Mouse (Mus musculus) embryo, embryonic 10.5 days (tissue): ENCODE measurements around the gene Taok3.

Source experiments
- DNase-seq: peaks from one replicate; pipeline ENCODE4 v3.0.0-alpha.2; 2015; ENCODE audit warnings: low spot score

The Taok3 gene

DNA sequence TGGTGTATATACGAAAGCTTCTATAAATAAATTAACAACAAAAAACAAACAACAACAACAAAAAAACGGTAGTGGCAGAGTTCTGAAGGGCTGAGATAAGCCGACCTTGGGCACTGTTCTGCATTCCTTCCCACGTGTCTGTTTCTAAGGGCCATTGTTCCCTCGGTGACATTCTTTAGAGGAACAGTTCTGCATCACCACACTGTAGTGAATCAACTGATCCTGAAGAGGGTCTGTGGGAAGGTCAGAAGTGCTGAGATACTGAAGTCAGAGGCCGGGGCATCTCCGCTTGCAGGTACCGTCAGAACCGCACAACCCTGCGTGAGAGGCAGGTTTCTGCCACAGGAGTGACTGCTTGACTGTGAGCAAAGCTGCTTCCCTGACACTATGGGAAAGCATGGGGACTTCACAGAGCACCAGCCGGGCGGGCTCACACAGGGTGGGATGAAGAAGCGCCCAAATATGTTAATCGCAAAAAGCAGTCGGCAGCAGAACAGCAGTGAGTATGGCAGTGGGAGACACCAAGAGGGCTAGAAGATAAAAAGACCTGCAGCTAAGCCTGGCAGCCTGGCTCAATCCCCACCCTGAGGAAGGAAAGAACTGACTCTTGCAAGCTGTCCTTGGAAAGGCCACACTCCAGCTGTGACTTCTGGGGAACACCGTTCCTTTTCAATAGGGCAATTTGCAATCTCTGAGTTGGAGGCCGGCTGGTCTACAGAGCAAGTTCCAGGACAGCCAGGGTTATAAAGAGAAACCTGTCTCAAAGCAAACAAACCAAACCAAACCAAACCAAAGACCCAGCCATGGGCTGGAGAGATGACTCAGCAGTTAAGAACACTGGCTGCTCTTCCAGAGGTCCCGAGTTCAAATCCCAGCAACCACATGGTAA, 184.0 kb downstream of the Taok3 start:
- DNase-seq: no peak

DNA sequence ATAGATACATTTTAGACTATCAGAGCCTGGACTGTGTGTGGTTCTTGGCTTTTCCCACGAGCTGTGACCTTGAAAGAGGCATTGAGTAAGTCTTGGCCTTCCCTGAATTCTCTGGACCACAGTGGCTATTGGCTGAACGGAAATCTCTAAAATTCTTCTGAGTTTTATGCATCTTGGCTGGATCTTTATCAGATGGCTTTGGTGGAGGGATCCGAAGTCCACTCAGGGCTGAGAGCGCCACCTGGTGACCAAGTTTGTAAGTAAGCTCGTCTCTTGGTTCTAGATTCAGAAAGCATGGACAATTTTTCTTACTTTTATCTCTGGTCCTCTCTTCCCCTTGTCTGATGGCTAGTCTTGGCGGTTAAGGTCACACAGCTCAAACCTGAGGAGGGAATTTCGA, 185.0 kb downstream of the Taok3 start:
- DNase-seq: peak; percentile 78

DNA sequence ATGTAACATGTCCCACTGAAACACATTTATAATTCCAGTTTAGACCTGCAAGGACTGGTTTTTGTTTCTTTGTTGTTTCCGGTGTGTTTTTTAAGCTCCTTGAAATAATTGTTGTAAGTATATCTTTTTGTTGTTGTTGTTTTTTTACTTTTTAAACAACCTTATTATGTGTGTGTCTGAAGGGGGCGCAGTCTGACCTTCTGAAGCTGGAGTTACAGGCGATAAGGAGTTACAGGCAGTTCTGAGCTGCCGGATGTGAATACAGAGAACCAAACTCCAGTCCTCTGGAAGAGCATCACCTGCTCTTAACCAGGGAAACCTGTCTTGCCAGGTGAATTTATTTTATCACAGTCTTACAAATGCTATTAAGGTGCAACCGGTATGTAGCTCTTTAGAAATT, 185.8 kb downstream of the Taok3 start:
- DNase-seq: no peak

DNA sequence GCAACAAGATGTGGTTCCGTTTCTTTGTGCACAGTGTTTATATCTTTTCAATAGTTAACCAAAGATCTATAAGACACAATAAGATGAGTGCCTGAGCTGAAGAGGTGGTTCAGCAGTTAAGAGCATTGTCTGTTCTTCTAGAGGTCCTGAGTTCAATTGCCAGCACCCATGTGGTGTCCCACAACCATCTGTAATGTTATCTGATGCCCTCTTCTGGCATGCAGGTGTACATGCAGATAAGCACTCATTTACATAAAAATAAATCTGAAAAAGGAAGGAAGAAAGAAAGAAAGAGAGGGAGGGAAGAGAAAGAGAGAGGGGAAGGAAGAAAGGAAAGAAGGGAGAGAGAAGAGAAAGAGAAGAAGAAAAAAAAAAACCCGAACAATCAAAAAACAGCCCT, 186.9 kb downstream of the Taok3 start:
- no peak for DNase-seq

DNA sequence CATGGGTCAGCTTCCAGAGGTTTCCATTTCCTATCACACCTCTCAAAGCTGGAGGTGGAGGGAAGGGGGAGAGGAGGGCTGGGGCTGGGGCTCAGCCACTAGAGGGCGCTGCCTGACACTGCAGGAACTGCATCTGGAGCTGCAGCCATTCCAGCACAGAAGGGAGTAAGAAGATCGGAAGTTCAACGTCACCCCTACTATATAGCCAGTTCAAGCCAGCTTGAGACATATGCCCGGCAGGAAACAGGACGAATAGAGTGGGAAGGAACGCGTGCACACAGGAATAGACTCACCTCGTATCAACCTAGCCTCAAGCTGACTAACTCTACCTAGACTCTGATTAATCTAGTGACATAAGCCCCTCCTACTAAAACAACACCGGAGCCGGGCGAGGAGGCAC, 187.8 kb downstream of the Taok3 start:
- DNase-seq: peak; percentile 75

DNA sequence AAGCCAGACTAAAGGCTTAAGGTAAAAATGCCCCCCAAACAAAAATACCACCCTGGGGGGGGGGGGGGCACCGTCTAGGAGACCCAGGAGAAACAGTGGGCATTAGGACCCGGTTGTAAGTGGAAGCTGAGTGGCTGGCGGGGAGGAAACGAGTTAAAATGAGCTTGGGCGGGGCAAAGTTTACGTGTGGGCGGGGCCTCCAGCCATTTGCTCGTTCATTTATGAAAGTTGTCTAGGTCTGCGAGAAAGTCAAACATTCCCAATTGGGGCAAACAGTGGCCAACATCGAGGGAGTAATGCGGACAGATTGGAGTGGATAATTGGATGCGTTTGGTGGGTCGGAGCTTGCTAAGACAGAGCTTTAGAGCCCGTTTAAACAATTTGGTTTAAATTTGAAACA, 193.5 kb downstream of the Taok3 start:
- peak; percentile 68 for DNase-seq

DNA sequence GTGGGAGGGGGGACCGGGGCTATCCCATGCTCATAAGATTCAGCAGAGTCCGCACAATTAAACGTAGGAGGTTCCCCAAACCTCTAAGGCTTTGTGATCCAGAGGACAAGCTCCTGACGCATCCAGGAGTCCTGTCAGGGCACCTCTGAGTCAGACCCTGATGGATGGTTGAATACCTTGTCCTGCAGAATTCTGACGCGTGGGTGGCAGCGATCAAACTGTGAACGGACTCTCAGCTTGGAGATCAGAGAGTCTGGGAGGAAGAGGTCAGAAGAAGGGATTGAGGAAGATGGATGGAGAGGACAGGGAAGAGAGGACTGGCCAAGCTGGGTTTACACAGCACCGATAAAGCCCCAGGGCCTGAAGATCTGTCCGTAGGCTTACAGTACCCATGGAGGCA, 194.0 kb downstream of the Taok3 start:
- no peak for DNase-seq

DNA sequence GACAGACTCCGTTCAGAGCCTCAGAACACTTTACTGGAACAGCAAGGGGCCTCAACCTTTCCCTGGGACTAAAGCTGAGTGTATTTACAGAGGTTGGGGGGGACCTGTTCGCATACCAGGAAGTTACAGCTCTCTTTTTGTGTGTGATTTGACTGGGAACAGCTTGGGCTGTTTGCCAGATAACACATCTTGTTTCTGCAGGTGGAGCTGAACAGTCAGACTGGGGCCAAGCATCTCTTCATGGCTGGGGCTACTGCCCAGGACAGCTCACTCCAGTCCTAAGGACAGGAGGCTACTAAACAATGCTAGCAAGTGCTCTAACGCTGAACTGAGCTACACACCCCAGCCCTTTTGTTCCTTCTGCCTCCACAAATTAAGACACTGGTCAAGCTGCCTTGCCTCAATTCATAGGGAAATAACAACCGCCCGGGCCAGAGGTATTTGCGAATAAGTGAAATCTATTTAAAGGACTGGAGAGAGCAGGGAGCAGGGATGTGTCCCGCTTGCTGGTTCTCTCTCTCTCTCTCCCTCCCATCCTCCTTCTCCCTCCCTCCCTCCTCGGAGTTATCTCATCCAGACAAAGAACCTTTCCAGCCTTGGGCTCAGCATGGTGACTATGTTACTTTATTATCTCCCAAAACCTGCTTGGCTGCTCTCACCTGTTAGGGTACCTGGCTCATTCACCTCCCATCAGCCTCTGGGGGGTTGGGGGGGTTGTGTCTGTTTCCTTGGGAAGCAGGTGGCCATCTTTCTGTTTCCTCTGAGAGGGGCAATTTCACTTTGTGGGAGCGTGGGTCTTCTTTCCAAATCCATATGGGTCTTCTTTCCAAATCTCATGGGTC, 194.9 kb downstream of the Taok3 start:
- DNase-seq: no peak

DNA sequence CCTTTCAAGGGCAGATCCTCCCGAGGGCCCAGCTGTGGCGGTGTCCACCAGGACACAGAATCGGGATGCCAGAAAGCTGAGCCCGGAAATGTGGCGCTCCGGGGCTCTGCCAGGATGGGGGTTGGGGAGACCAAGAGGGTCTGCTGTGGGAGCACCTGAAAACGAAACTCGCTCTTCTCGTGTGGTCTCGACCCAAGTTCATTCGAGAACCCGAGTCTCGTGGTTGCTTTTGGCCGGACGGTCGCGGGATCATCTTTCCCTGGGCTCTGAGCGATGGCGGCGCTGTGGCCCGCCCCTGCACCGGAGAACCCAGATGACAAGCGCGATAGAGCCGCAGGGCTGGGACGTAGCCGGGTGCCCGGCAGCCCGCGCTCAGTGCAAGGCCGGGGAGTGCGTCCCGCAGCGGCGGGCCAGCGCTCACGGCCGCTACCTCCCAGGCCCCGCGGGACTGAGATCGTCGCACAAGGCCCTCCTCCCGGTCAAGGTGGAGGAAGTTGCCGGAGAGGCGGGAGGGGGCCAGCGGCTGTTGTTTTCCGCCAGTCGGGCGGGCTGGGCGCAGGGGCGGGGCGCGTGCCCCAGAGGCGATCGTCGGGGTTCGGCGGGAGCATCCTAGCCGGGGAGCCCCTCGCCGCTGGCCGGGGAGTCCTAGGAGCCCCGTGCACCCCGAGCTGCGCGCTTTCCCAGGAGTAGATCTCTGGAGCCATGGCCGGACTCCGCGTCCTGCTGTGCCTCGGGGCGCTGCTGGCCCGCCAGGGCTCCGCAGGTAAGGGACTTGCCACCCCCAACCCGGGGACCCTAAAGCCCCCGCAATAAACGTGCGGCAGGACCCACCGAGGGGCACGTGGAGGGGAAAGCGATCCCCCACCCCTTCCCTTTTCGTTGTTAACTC, 199.1 kb downstream of the Taok3 start, which contains the start of gene Vsig10:
Gene Vsig10, plus strand, starts transcription at position 343 of the 889 bp plus-strand sequence.
- peak; percentile 73 for DNase-seq

DNA sequence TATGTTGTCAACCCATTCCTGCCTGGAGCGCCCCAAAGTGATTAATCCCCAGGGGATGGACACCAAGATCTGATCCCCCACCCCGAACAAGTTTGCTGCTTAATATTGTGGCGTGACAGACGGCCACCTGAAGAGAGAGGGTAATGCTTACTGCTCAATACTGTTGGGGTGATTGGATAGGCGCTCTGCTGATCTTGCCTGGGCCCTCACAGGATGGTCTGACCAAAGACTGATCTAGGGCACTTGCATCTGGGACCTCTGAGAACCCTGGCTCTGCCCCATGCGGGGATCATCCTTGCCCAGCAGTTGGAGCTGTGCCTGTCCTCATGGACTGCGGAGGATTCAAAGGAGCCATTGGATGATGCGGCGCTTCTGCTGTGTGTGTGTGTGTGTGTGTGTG, 203.8 kb downstream of the Taok3 start:
- DNase-seq: no peak
